Mouse (Mus musculus) heart, embryonic 16.5 days (tissue): ENCODE data around the gene Pitpna. TPM values are rescaled to one million over a fixed set of nuclear protein-coding genes. Genes with fewer than 3 reads are reported as not detected.
"Not testable (repeated sequence)": the region's sequence is repeated elsewhere in the genome, so short reads cannot be mapped to it uniquely, and the experiment has no call there.

ENCODE experiments used
- ATAC-seq: fragments of 200-750 bp; cut with Nextera tagmentation; replicated peaks from 2 replicates; pipeline ENCODE4 v1.8.0; 2017; ENCODE audit warnings: moderate number of reproducible peaks; ENCODE audit not compliant: insufficient read depth, low FRiP score; ENCODE audit errors: extremely low read depth
- H3K27ac ChIP-seq: fragments of 300-500 bp; sonication (generic); 2 replicates; pipeline ENCODE4 v1.5.1; 2014; ENCODE audit warnings: mild to moderate bottlenecking, low read length, control low read depth, moderate library complexity
- H3K27me3 ChIP-seq: fragments of 300-500 bp; sonication (generic); 2 replicates; pipeline ENCODE4 v1.6.1; 2014; ENCODE audit warnings: low read length, mixed read lengths; ENCODE audit not compliant: control insufficient read depth, insufficient read depth
- H3K36me3 ChIP-seq: fragments of 300-500 bp; sonication (generic); 2 replicates; pipeline ENCODE4 v1.6.1; 2014; ENCODE audit not compliant: control insufficient read depth, insufficient read depth
- H3K4me1 ChIP-seq: fragments of 300-500 bp; sonication (generic); 2 replicates; pipeline ENCODE4 v1.6.1; 2014; ENCODE audit warnings: low read length, mixed read lengths; ENCODE audit not compliant: control insufficient read depth, insufficient read depth
- H3K4me2 ChIP-seq: fragments of 300-500 bp; sonication (generic); 2 replicates; pipeline ENCODE4 v1.6.1; 2014; ENCODE audit warnings: low read depth, mild to moderate bottlenecking, control low read depth, low read length
- H3K4me3 ChIP-seq: fragments of 300-500 bp; sonication (generic); 2 replicates; pipeline ENCODE4 v1.5.1; 2014; ENCODE audit warnings: mild to moderate bottlenecking, control low read depth, low read length
- H3K9ac ChIP-seq: fragments of 300-500 bp; sonication (generic); 2 replicates; pipeline ENCODE4 v1.6.1; 2014; ENCODE audit warnings: low read length, control low read depth
- H3K9me3 ChIP-seq: fragments of 300-500 bp; sonication (generic); replicated peaks from 2 replicates; pipeline ENCODE4 v1.6.1; 2016; ENCODE audit warnings: low read length; ENCODE audit not compliant: control insufficient read depth
- WGBS: fragments of 180-500 bp; shearing (Covaris S2); extraction: QIAGEN DNeasy Blood & Tissue Kit; methylation state at CpG from one replicate; pipeline ENCODE4 v1.1.7; 2014; 5-methylcytosine and 5-hydroxymethylcytosine counted together
- polyA plus RNA-seq: library from polyadenylated mRNA; unstranded; fragments of >200 nt; fragmentation: Nextera tagmentation; extraction: Ambion mirVana; gene quantifications from 2 replicates; pipeline ENCODE4 v1.2.1, GENCODE M21; 2015

Gene Pitpna
- polyA plus RNA-seq, 1 experiment from 2014 or later: 78.0 TPM

DNA sequence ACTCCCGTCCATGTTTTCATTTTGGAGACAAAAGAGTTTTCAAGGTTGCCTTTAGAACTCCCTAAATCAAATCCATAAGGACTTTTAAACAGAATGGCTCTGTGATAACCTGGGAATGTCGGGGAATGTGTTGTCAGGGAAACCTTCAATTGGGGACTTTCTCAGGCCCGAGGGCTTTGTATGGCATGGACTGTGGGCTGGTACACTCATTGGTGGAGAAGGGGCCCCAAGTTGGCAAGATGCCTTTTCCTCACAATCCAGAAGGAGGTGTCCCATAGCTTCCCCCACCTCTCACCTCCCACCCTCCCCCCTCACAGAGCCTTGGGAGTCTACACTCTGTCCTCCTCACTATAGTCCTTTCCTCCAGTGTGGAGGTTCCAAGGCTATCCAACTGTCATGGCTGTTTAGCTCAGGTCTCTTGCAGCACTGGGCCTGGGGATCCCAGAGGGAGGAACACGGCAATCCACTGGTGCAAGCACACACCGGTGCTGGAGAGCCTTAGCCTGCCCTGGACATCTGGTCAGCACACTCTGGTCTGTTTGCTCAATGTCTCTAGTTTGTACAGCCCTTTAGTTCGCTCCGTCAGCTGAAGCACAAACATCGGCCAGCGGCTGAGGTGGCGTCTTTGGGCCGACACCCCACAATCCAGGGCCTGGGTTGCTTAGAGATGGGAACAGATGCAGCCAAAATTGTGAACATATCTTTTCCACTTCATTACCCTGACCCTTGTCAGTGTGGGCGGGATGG, 37.5 kb upstream of the Pitpna start:
- no peak overlapping the region for H3K9ac ChIP-seq
- H3K27ac ChIP-seq: no peak overlapping the region
- 74% methylated on average over 12 of the region's 12 CpGs for WGBS

DNA sequence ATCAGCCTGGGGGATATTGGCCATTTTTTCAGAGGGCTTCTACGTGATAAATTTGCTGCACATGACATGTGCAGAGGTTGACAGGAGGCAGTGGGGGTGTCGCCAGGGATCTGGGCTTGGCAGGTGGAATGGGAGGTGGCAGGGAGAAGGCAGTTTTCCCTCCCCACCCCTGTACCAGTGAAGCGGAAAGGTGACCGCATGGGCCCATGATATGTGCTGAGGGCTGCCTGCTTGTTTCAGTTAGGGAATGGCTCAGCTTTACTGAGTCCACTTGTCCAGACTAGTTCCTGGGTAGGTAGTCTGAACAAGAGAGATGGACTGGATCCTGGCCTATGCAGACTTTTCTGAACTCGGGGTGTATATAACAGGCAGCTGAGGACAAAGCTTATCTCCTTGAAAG, 36.6 kb upstream of the Pitpna start:
- H3K9me3 ChIP-seq: no peaks in the 10 kb centered on the region
- no peaks in the 10 kb centered on the region for H3K36me3 ChIP-seq
- no peaks in the 10 kb centered on the region for H3K27me3 ChIP-seq
- H3K27ac ChIP-seq: peak overlapping the region; percentile 36; the same call in 1 of the 2 replicates
- ATAC-seq: no peak
- no peak overlapping the region for H3K4me3 ChIP-seq
- 87% methylated on average over 5 of the region's 5 CpGs for WGBS
- H3K4me2 ChIP-seq: no peak overlapping the region
- peaks cover 26% of the 10 kb centered on the region for H3K4me1 ChIP-seq
- H3K9ac ChIP-seq: no peak overlapping the region

More for the DNA sequence above, 37.5 kb upstream of the Pitpna start:
- no peak overlapping the region for H3K4me3 ChIP-seq
- H3K4me1 ChIP-seq: peaks cover 28% of the 10 kb centered on the region
- no peaks in the 10 kb centered on the region for H3K27me3 ChIP-seq
- ATAC-seq: no peak
- H3K9me3 ChIP-seq: no peaks in the 10 kb centered on the region
- no peak overlapping the region for H3K4me2 ChIP-seq
- H3K36me3 ChIP-seq: no peaks in the 10 kb centered on the region

DNA sequence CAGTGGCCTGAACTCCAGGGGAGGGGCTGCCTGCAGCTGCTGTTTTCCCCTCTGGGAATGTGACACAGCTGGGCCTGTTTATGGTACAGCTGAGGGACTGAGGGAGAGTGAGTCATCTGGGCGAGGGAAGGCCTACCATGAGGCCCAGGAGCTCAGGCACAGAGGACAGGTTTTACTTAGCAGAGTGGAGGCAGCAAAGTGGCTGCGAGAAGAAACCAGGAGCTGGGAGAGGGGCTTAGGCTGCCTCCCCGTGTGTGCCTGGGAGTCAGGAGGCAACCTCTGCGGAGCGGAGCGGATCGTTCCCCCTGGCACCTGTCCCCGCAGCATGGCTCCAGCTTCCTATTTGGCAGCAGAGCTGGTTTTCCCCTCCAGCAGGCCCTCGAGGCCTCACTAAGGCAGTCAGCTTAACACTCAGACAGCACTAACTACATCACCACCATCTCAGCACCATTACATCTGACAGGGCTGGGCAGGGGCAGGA, 35.9 kb upstream of the Pitpna start:
- 40% methylated on average over 9 of the region's 9 CpGs for WGBS
- H3K4me3 ChIP-seq: no peak overlapping the region
- peaks cover 26% of the 10 kb centered on the region for H3K4me1 ChIP-seq
- H3K27ac ChIP-seq: peak overlapping the region; percentile 36; the same call in 1 of the 2 replicates
- H3K4me2 ChIP-seq: no peak overlapping the region
- H3K9me3 ChIP-seq: no peaks in the 10 kb centered on the region
- no peaks in the 10 kb centered on the region for H3K36me3 ChIP-seq
- H3K9ac ChIP-seq: peak overlapping the region; percentile 44; the same call in 1 of the 2 replicates
- no peaks in the 10 kb centered on the region for H3K27me3 ChIP-seq
- ATAC-seq: peak; percentile 62

DNA sequence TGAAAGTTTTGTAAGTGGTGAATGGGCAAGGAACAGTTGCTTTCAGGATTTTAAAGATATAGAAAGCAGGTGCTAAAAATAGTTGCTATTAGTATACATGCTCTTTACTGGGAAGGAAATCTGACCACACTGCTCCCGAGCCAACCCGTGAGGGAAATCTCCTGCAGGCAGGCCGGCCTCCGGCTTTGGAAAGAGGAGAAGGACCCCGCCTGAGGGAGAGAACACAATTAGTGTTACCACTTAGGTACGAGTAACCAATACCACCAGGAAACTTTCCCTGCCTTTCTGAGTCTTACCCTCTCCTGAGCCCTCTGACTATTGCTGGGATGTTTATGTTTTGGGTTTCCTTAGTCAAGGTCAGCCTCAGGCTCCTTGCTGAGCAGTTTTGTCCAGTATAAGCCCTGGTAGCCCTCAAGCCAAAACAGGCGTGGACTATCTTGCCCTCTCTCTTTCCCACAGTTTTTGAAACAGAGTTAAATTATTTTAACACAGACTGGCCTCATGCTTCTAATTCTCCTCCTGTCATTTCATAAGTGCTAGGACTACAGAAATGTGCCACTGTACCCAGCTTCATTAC, 34.9 kb upstream of the Pitpna start:
- Histone ChIP-seq H3K27ac (no peak overlapping the region), H3K27me3 (no peaks in the 10 kb centered on the region), H3K4me1 (peaks cover 26% of the 10 kb centered on the region), H3K9me3 (no peaks in the 10 kb centered on the region), H3K9ac (peak overlapping the region; percentile 30; the same call in 1 of the 2 replicates), H3K36me3 (no peaks in the 10 kb centered on the region), H3K4me3 (no peak overlapping the region), H3K4me2 (no peak overlapping the region)
- 33% methylated on average over 7 of the region's 7 CpGs for WGBS
- no peak for ATAC-seq

DNA sequence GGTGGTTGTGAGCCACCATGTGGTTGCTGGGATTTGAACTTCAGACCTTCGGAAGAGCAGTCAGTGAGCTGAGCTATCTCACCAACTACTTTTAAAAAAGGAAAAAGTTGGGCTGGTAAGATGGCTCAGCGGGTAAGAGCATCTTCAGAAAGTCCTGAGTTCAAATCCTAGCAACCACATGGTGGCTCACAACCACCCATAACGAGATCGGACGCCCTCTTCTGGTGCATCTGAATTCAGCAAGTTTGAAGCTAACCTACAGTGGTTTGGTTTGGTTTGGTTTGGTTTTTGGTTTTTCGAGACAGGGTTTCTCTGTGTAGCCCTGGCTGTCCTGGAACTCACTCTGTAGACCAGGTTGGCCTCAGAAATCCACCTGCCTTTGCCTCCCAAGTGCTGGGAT, 31.9 kb upstream of the Pitpna start:
- not testable (repeated sequence) for ATAC-seq, H3K4me3 ChIP-seq
- WGBS: 90% methylated on average over 6 of the region's 6 CpGs

DNA sequence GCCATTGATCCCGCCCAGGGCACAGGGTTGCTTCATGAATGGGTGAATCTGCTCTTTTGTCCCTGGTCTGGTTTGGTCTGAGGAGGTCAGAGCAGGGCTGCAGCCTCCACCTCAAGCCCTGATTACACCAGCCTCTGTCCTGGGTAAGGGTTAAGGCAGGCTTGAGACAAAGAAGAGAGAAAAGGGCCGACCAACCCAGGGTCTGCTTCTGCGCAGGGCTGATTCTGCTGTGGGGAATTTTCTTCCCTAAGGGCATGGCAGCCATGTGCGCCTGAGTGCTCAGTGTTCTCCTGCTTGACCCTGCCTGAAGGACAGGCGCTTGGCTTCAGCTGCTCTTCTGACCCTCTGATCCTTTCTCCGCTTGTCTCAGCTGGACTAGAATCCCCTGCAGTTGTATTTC, 30.8 kb upstream of the Pitpna start:
- H3K36me3 ChIP-seq: no peaks in the 10 kb centered on the region
- no peak overlapping the region for H3K4me3 ChIP-seq
- no peak overlapping the region for H3K9ac ChIP-seq
- peaks cover 12% of the 10 kb centered on the region for H3K4me1 ChIP-seq
- no peak for ATAC-seq
- H3K9me3 ChIP-seq: no peaks in the 10 kb centered on the region
- 79% methylated on average over 6 of the region's 6 CpGs for WGBS
- no peak overlapping the region for H3K27ac ChIP-seq
- H3K27me3 ChIP-seq: no peaks in the 10 kb centered on the region
- H3K4me2 ChIP-seq: no peak overlapping the region

More for the DNA sequence above, 31.9 kb upstream of the Pitpna start:
- H3K9me3 ChIP-seq, H3K27ac ChIP-seq, H3K4me2 ChIP-seq, H3K27me3 ChIP-seq, H3K36me3 ChIP-seq, H3K9ac ChIP-seq: not testable (repeated sequence)
- peaks cover 16% of the 10 kb centered on the region for H3K4me1 ChIP-seq

DNA sequence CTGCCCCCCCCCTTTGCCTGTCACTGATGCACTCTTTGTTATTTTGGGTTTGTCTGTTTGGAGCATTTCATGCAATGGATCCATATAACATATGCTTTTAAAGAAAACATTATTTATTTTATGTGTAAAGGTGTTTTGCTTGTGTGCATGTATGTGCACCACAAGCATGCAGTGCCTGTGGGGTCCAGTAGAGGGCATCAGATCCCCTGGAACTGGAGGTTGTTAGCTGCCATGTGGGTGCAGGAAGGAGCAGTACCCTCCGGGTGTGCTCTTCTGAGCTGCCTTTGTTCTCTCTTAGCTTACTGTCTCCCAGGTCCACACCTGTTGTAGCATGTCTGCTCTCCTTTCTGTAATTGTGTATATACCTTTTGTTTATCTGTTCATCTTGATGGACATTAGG, 29.8 kb upstream of the Pitpna start:
- ATAC-seq: no peak
- H3K27me3 ChIP-seq: no peaks in the 10 kb centered on the region
- H3K9me3 ChIP-seq: no peaks in the 10 kb centered on the region
- H3K27ac ChIP-seq: no peak overlapping the region
- H3K4me1 ChIP-seq: peaks cover 10% of the 10 kb centered on the region
- no peaks in the 10 kb centered on the region for H3K36me3 ChIP-seq
- no peak overlapping the region for H3K9ac ChIP-seq
- H3K4me2 ChIP-seq: no peak overlapping the region
- H3K4me3 ChIP-seq: no peak overlapping the region
- 95% methylated on average over 1 of the region's 1 CpGs for WGBS

DNA sequence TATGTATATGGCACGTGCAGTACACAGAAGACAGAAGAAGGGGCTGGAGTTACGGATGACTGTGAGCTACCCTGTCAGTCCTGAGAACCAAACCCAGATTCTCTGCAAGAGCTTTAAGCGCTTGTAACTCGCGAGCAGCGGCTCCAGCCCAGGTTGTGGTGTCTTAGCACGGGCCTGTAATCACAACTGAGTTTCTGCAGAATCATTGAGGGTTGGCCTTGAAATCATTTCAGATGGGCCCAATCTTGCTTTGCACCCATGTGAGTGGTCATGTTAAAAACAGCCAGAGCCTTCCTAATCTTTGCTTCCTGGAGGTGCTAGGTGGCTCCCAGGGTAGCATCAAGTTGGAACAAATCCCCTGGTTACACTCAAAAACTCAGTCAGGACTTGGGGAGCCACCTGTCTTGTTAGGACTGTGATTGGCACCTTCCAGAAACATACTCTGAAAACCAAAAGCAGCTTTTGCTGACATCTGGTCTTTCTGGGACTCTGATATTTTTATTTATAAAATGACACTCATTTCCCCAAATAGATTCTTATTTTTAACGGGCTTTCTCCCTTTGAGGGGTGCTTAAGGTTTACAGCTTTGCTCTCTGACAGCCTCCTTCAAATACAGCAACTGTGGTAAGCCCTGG, 27.9 kb upstream of the Pitpna start:
- peak overlapping the region; percentile 48; the same call in 1 of the 2 replicates for H3K27ac ChIP-seq
- 85% methylated on average over 8 of the region's 8 CpGs for WGBS

More for the DNA sequence above, 27.9 kb upstream of the Pitpna start:
- no peak for ATAC-seq
- no peak overlapping the region for H3K4me3 ChIP-seq
- peaks cover 25% of the 10 kb centered on the region for H3K4me1 ChIP-seq
- H3K9me3 ChIP-seq: no peaks in the 10 kb centered on the region
- no peaks in the 10 kb centered on the region for H3K36me3 ChIP-seq
- no peaks in the 10 kb centered on the region for H3K27me3 ChIP-seq
- no peak overlapping the region for H3K9ac ChIP-seq
- no peak overlapping the region for H3K4me2 ChIP-seq
